Mouse (Mus musculus) lung, embryonic 16.5 days (tissue): ENCODE data around the gene Gm4353. TPM values are rescaled to one million over a fixed set of nuclear protein-coding genes. Genes with fewer than 3 reads are reported as not detected.
"Not testable (repeated sequence)": the region's sequence is repeated elsewhere in the genome, so short reads cannot be mapped to it uniquely, and the experiment has no call there.

Source experiments
- ATAC-seq: fragments of 200-750 bp; cut with Nextera tagmentation; 2 replicates; pipeline ENCODE4 v1.8.0; 2017; ENCODE audit warnings: low read depth, mild to moderate bottlenecking, moderate library complexity
- H3K27ac ChIP-seq: fragments of 300-500 bp; sonication (generic); 2 replicates; pipeline ENCODE4 v1.5.1; 2014; ENCODE audit warnings: mild to moderate bottlenecking, control low read depth, low read length
- H3K27me3 ChIP-seq: fragments of 300-500 bp; sonication (generic); 2 replicates; pipeline ENCODE4 v1.6.1; 2014; ENCODE audit warnings: low read depth, low read length, mixed read lengths; ENCODE audit not compliant: control insufficient read depth, insufficient read depth
- H3K36me3 ChIP-seq: fragments of 300-500 bp; sonication (generic); 2 replicates; pipeline ENCODE4 v1.6.1; 2014; ENCODE audit warnings: low read length; ENCODE audit not compliant: control insufficient read depth, insufficient read depth
- H3K4me1 ChIP-seq: fragments of 300-500 bp; sonication (generic); replicated peaks from 2 replicates; pipeline ENCODE4 v1.6.1; 2014; ENCODE audit warnings: low read length, mixed read lengths; ENCODE audit not compliant: control insufficient read depth, insufficient read depth
- H3K4me2 ChIP-seq: fragments of 300-500 bp; sonication (generic); 2 replicates; pipeline ENCODE4 v1.6.1; 2014; ENCODE audit warnings: low read depth, low read length, control low read depth
- H3K4me3 ChIP-seq: fragments of 300-500 bp; sonication (generic); 2 replicates; pipeline ENCODE4 v1.5.1; 2014; ENCODE audit warnings: mild to moderate bottlenecking, low read length, control low read depth
- H3K9ac ChIP-seq: fragments of 300-500 bp; sonication (generic); 2 replicates; pipeline ENCODE4 v1.6.1; 2014; ENCODE audit warnings: low read length, control low read depth
- H3K9me3 ChIP-seq: fragments of 300-500 bp; sonication (generic); 2 replicates; pipeline ENCODE4 v1.6.1; 2016; ENCODE audit warnings: low read length; ENCODE audit not compliant: control insufficient read depth
- WGBS: fragments of 180-500 bp; shearing (Covaris S2); extraction: QIAGEN DNeasy Blood & Tissue Kit; methylation state at CpG from one replicate; pipeline ENCODE4 v1.1.7; 2014; 5-methylcytosine and 5-hydroxymethylcytosine counted together
- polyA plus RNA-seq: library from polyadenylated mRNA; unstranded; fragments of >200 nt; fragmentation: Nextera tagmentation; extraction: Ambion mirVana; gene quantifications from 2 replicates; pipeline ENCODE4 v1.2.1, GENCODE M21; 2015

Gm4353 gene
- 1.3 and 1.5 TPM in 2 replicates for polyA plus RNA-seq

- not testable (repeated sequence) for H3K27me3 ChIP-seq, H3K36me3 ChIP-seq, H3K4me3 ChIP-seq, H3K9me3 ChIP-seq, ATAC-seq, H3K9ac ChIP-seq, H3K4me1 ChIP-seq, H3K27ac ChIP-seq, H3K4me2 ChIP-seq
- WGBS = 94% methylated on average over 10 of the region's 11 CpGs
Observed at GRCm38 (mm10) chr7:116084366-116084765, at the start of gene Gm4353. Gm4353 (minus strand) TSS chr7:116084635.

GRCm38 (mm10) chr7:116132078-116132477 lies 47.6 kb upstream of the Gm4353 start:
- Histone ChIP-seq H3K27me3 (no peaks in the 10 kb centered on the region), H3K9me3 (no peaks in the 10 kb centered on the region), H3K9ac (no peak overlapping the region), H3K4me2 (no peak overlapping the region), H3K27ac (no peak overlapping the region), H3K4me3 (no peak overlapping the region), H3K36me3 (no peaks in the 10 kb centered on the region), H3K4me1 (peaks cover 8% of the 10 kb centered on the region; the same call in 1 of the 2 replicates)
- ATAC-seq = no peak
- WGBS = 5% methylated on average over 5 of the region's 5 CpGs

- no peak for ATAC-seq
- Histone ChIP-seq H3K4me2 (no peak overlapping the region), H3K9me3 (no peaks in the 10 kb centered on the region), H3K27me3 (no peaks in the 10 kb centered on the region), H3K9ac (no peak overlapping the region), H3K36me3 (no peaks in the 10 kb centered on the region), H3K4me1 (peaks cover 8% of the 10 kb centered on the region; the same call in 1 of the 2 replicates), H3K27ac (no peak overlapping the region), H3K4me3 (no peak overlapping the region)
- WGBS = 19% methylated on average over 4 of the region's 4 CpGs
Observed at GRCm38 (mm10) chr7:116131390-116131789, 47.0 kb upstream of the Gm4353 start.

DNA sequence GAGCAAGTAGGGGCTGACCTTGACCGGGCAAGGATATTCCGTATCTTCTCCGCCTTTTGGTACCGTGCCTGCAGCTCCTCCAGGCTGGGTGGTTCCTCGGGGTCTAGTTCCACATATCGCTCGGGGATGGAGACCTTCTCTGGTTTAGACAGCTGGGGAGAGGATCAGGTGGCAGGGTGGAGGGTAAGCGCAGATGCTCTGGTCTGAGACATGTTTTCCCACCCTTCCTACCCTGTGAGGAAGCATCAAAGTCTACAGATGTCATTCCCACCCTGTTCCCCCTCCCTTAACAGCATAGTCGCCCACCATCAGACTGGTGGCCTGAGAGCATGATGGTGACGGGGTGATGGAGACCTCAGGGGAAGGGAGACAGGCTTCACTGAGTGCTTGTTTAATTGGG lies 44.9 kb upstream of the Gm4353 start:
- Histone ChIP-seq H3K27ac (no peak overlapping the region), H3K4me2 (no peak overlapping the region), H3K9ac (no peak overlapping the region), H3K9me3 (no peaks in the 10 kb centered on the region), H3K4me1 (peaks cover 2% of the 10 kb centered on the region; the same call in 1 of the 2 replicates), H3K27me3 (no peaks in the 10 kb centered on the region), H3K36me3 (no peaks in the 10 kb centered on the region), H3K4me3 (no peak overlapping the region)
- 84% methylated on average over 10 of the region's 10 CpGs for WGBS
- no peak for ATAC-seq

DNA sequence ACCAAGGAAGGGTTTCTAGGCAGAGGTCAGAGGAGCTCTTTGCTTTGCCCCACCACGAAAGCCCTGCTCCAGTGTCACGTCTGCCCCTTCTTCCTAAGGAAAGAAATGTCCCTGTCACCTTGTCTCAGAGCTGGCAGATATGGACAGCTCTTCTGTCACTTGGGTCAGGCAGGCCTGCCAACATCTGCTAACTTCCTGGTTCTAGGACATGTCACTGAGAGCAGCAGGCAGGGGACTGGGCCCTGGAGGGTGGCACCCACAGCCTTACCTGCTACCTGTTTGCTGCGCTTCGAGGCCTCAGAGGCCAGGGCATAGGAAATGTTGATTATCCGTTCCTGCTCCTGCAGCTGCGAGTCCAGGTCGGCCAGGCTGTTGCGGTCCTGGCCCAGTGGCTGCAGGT lies 43.9 kb upstream of the Gm4353 start:
- Histone ChIP-seq H3K9ac (no peak overlapping the region), H3K9me3 (no peaks in the 10 kb centered on the region), H3K4me3 (no peak overlapping the region), H3K36me3 (no peaks in the 10 kb centered on the region), H3K27me3 (no peaks in the 10 kb centered on the region), H3K4me2 (no peak overlapping the region), H3K4me1 (no peaks in the 10 kb centered on the region), H3K27ac (no peak overlapping the region)
- 92% methylated on average over 8 of the region's 8 CpGs for WGBS
- ATAC-seq = no peak

- Histone ChIP-seq H3K9me3 (no peaks in the 10 kb centered on the region), H3K27ac (no peak overlapping the region), H3K9ac (no peak overlapping the region), H3K4me1 (no peaks in the 10 kb centered on the region), H3K4me3 (no peak overlapping the region), H3K36me3 (no peaks in the 10 kb centered on the region), H3K4me2 (no peak overlapping the region), H3K27me3 (no peaks in the 10 kb centered on the region)
- no peak for ATAC-seq
- 66% methylated on average over 2 of the region's 2 CpGs for WGBS
Observed at GRCm38 (mm10) chr7:116127052-116127451, 42.6 kb upstream of the Gm4353 start.

DNA sequence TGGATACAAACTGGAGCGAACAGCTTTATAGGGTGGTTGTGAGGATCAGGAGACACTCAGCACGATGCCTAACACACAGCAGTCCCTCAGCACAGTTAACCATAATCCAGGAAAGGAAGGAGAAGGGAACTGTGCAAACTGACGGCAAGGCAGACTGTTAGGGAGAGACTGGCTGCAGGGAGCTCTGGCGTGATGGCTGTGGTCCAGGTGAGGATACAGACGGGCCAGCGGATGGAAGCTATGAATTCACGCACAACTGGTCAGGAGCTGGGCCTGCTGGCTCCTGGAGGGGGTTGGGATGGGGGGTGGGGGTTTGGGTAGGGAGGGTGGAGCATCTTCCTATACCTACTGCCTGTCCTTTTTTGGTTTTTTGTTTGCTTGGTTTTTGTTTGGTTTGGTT lies 41.2 kb upstream of the Gm4353 start:
- Histone ChIP-seq H3K27me3 (no peaks in the 10 kb centered on the region), H3K27ac (no peak overlapping the region), H3K4me3 (no peak overlapping the region), H3K4me1 (no peaks in the 10 kb centered on the region), H3K4me2 (no peak overlapping the region), H3K9ac (no peak overlapping the region), H3K9me3 (no peaks in the 10 kb centered on the region), H3K36me3 (no peaks in the 10 kb centered on the region)
- 74% methylated on average over 7 of the region's 7 CpGs for WGBS
- no peak for ATAC-seq

DNA sequence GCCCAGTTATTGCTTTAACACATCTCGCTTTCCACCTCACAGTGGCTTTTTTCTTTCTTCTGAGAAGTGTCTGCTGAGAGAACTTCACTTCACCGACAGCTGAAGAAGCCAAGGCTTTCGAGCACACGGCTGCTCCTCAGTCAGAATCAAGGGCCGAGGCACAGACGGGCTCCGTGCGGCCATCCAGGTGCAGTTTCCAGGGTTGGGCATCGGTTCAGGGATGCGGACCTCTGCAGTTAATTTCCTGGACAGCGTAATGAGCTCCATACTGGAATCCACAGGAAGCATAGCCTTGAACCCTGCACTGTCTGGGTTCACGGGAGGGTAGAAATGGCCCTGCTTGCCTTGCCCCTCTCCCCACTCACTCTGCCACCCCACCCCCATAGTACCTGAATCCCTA lies 39.6 kb upstream of the Gm4353 start:
- no peak overlapping the region for H3K9ac ChIP-seq
- no peaks in the 10 kb centered on the region for H3K27me3 ChIP-seq
- ATAC-seq = no peak
- no peaks in the 10 kb centered on the region for H3K36me3 ChIP-seq
- no peaks in the 10 kb centered on the region for H3K4me1 ChIP-seq
- H3K9me3 ChIP-seq = 0 out of 2 replicates have a peak, but pooled peaks cover 3% of the 10 kb centered on the region
- no peak overlapping the region for H3K4me2 ChIP-seq
- no peak overlapping the region for H3K4me3 ChIP-seq
- no peak overlapping the region for H3K27ac ChIP-seq
- 89% methylated on average over 12 of the region's 12 CpGs for WGBS

GRCm38 (mm10) chr7:116123597-116123985 lies 39.2 kb upstream of the Gm4353 start:
- Histone ChIP-seq H3K4me3 (no peak overlapping the region), H3K27ac (no peak overlapping the region), H3K4me1 (no peaks in the 10 kb centered on the region), H3K9me3 (0 out of 2 replicates have a peak, but pooled peaks cover 3% of the 10 kb centered on the region), H3K27me3 (no peaks in the 10 kb centered on the region), H3K4me2 (no peak overlapping the region), H3K36me3 (no peaks in the 10 kb centered on the region), H3K9ac (no peak overlapping the region)
- WGBS = 74% methylated on average over 2 of the region's 2 CpGs
- no peak for ATAC-seq
